Mouse (Mus musculus): ENCODE measurements around the gene Mapk7.

- no peak for TF ChIP-seq CTCF (IDR thresholded peaks at IDR 0.05)
- TF ChIP-seq EP300 (IDR thresholded peaks at IDR 0.05), result no peak
Measured at GRCm38 (mm10) chr11:61487936-61488335, 6.3 kb downstream of the Mapk7 start.
